Mouse (Mus musculus): Measurements from ENCODE around the gene 4930402H24Rik. TPM values are rescaled to one million over a fixed set of nuclear protein-coding genes. Genes with fewer than 3 reads are reported as not detected.

4930402H24Rik gene
- total and polyA plus RNA-seq, 3 experiments: 3.4 to 16.7 (median 11.8) TPM

DNA sequence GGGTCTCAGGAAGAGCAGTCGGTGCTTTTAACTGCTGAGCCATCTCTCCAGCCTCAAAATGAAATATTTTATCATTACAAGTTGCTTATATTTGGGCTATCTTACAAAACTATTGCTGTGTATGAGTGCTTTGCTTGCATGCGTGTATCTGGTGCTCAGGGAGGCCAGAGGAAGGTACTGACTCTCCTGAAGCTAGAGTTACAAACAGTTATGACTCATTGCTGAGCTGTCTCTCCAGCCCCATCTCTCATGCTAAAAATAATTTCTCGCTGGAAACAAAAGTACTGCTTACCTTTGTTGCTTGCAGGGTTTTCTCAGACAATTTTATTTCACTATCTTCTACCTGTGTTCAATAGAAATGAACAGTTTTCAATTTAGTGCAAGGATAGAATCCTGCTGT, 140.8 kb downstream of the 4930402H24Rik start:
- peaks cover 3% of the 10 kb centered on the region for H3K36me3 ChIP-seq (replicated peaks)
- H3K27me3 ChIP-seq (ENCODE audit: insufficient read depth, low read length): no peaks in the 10 kb centered on the region
- H3K4me1 ChIP-seq (ENCODE audit: insufficient read depth, low read depth, low read length): no peaks in the 10 kb centered on the region
- no peak for ATAC-seq (ENCODE audit: extremely low read depth, insufficient number of reproducible peaks, low FRiP score, poor library complexity, severe bottlenecking)
- no peaks in the 10 kb centered on the region for H3K9me3 ChIP-seq (replicated peaks)
- no peak for TF ChIP-seq GATA2 (IDR thresholded peaks at IDR 0.05; ENCODE audit: borderline replicate concordance, low read depth, low read length)
- no peak for TF ChIP-seq TAL1 (conservative IDR thresholded peaks at IDR 0.05; ENCODE audit: low read depth, low read length)
- TF ChIP-seq POLR2AphosphoS5 (IDR thresholded peaks at IDR 0.05; ENCODE audit: insufficient replicate concordance, low read depth, low read length): no peak
- no peak for TF ChIP-seq GATA1 (IDR thresholded peaks at IDR 0.05; ENCODE audit: borderline replicate concordance, low read length)
- TF ChIP-seq CTCF (IDR thresholded peaks at IDR 0.05; ENCODE audit: low read depth, low read length): no peak
- DNase-seq (ENCODE audit: low spot score): no peak
- no peak overlapping the region for H3K4me3 ChIP-seq (ENCODE audit: low read depth, low read length)

DNA sequence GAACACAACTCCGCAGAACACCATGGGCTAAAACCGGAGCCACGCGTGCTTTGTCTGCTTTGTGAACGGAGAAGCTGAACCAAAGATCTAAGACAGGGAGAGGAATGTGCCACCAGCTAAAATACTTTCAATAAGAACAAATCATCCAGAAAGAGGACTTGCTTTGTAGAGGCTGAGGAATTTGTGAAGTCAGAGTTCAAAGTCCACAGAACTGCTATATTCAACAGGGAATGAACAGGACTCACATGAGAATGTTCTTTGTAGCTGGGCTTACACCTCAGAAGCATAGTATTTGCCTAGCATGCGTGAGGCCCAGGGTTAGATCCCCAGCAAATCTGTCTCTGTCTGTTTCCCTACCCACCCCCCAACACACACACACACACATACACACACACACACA, 145.3 kb downstream of the 4930402H24Rik start:
- ATAC-seq (ENCODE audit: extremely low read depth, insufficient number of reproducible peaks, low FRiP score, poor library complexity, severe bottlenecking) (no peak), DNase-seq (ENCODE audit: low spot score) (no peak)
- no peaks in the 10 kb centered on the region for H3K4me1 ChIP-seq (ENCODE audit: insufficient read depth, low read depth, low read length)
- no peaks in the 10 kb centered on the region for H3K9me3 ChIP-seq (replicated peaks)
- no peaks in the 10 kb centered on the region for H3K36me3 ChIP-seq (replicated peaks)
- TF ChIP-seq GATA2 (IDR thresholded peaks at IDR 0.05; ENCODE audit: borderline replicate concordance, low read depth, low read length): no peak
- TF ChIP-seq CTCF (IDR thresholded peaks at IDR 0.05; ENCODE audit: low read depth, low read length): no peak
- TF ChIP-seq POLR2AphosphoS5 (IDR thresholded peaks at IDR 0.05; ENCODE audit: insufficient replicate concordance, low read depth, low read length): no peak
- TF ChIP-seq GATA1 (IDR thresholded peaks at IDR 0.05; ENCODE audit: borderline replicate concordance, low read length): no peak
- no peak for TF ChIP-seq TAL1 (conservative IDR thresholded peaks at IDR 0.05; ENCODE audit: low read depth, low read length)
- no peaks in the 10 kb centered on the region for H3K27me3 ChIP-seq (ENCODE audit: insufficient read depth, low read length)
- H3K4me3 ChIP-seq (ENCODE audit: low read depth, low read length): no peak overlapping the region

DNA sequence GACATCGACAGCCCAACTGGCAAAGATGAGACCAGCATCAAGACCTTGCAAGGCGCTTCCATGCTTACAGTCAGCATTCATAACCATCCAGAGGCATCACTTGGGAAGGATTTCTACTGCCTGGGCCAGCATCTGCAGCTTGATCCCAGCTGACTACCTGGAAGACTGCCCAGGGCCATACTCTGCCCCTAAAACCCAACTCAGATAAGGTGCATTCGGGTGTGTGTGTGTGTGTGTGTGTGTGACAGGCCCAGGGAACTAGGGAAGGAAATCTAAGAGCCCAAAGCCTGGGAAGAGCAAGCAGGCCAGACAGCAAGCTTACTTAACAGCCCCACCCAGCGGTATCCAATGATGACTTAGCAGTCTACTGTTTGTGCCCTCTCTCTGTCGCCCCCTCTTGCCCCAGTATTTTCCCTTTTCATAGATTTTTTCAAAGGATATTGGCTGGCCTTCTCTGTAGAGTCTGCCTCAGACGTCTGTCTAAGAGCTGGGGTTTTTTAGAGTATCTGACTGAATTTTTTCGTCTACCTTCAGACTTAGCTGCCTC, 151.1 kb downstream of the 4930402H24Rik start:
- no peak for ATAC-seq (ENCODE audit: extremely low read depth, insufficient number of reproducible peaks, low FRiP score, poor library complexity, severe bottlenecking)
- no peaks in the 10 kb centered on the region for H3K9me3 ChIP-seq (replicated peaks)
- H3K27me3 ChIP-seq (ENCODE audit: insufficient read depth, low read length): no peaks in the 10 kb centered on the region
- 0 out of 2 replicates have a peak, but pooled peaks cover 2% of the 10 kb centered on the region for H3K4me1 ChIP-seq (ENCODE audit: insufficient read depth, low read depth, low read length)
- TF ChIP-seq GATA2 (IDR thresholded peaks at IDR 0.05; ENCODE audit: borderline replicate concordance, low read depth, low read length) (no peak), TAL1 (conservative IDR thresholded peaks at IDR 0.05; ENCODE audit: low read depth, low read length) (no peak), GATA1 (IDR thresholded peaks at IDR 0.05; ENCODE audit: borderline replicate concordance, low read length) (no peak), CTCF (IDR thresholded peaks at IDR 0.05; ENCODE audit: low read depth, low read length) (no peak), POLR2AphosphoS5 (IDR thresholded peaks at IDR 0.05; ENCODE audit: insufficient replicate concordance, low read depth, low read length) (no peak)
- no peak overlapping the region for H3K4me3 ChIP-seq (ENCODE audit: low read depth, low read length)
- no peaks in the 10 kb centered on the region for H3K36me3 ChIP-seq (replicated peaks)
- DNase-seq (ENCODE audit: low spot score): no peak

DNA sequence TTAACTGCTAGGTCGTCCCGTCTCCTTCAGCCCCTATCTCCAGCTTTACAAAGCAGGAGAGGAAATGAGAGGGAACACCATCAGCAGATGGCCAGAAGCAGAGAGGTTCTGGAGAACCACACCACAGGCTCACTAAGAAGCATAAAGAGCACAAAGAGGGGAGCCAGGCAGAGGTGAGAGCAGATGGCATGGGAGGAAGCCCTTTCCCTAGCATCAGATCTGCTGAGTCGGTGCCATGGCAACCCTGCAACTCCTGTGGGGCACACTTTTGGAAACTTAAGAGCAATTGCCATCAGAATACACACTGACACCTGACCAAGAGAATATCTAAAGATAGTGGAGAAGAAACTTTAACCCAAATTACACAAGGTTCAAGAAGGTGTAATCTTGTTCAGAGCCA, 151.6 kb downstream of the 4930402H24Rik start:
- DNase-seq (ENCODE audit: low spot score): no peak
- no peak for TF ChIP-seq TAL1 (conservative IDR thresholded peaks at IDR 0.05; ENCODE audit: low read depth, low read length)
- no peak for TF ChIP-seq GATA2 (IDR thresholded peaks at IDR 0.05; ENCODE audit: borderline replicate concordance, low read depth, low read length)
- H3K4me3 ChIP-seq (ENCODE audit: low read depth, low read length): no peak overlapping the region
- no peak for ATAC-seq (ENCODE audit: extremely low read depth, insufficient number of reproducible peaks, low FRiP score, poor library complexity, severe bottlenecking)
- no peaks in the 10 kb centered on the region for H3K9me3 ChIP-seq (replicated peaks)
- H3K4me1 ChIP-seq (ENCODE audit: insufficient read depth, low read depth, low read length): 0 out of 2 replicates have a peak, but pooled peaks cover 2% of the 10 kb centered on the region
- H3K36me3 ChIP-seq (replicated peaks): no peaks in the 10 kb centered on the region
- H3K27me3 ChIP-seq (ENCODE audit: insufficient read depth, low read length): no peaks in the 10 kb centered on the region

DNA sequence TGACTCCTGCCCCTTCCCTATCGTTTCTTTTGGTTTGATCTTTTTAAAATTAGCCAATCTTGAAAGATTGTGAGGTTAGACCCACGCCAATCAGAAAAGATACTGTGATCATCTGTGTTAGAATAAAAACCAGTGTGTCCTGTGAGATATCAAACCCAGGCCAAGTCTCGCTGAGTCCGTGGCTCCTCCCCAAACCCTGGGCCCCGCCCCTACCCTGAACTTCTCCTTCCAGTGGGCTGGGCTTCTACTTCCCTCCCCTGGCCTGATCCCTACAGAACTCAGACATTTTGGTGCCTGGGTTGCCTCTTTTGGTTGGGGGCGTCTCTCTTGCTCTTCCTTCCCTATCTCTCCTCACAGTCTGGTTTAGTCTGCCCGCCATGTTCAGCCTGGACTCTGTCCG, 155.8 kb downstream of the 4930402H24Rik start:
- DNase-seq (ENCODE audit: low spot score): peak; percentile 24

DNA sequence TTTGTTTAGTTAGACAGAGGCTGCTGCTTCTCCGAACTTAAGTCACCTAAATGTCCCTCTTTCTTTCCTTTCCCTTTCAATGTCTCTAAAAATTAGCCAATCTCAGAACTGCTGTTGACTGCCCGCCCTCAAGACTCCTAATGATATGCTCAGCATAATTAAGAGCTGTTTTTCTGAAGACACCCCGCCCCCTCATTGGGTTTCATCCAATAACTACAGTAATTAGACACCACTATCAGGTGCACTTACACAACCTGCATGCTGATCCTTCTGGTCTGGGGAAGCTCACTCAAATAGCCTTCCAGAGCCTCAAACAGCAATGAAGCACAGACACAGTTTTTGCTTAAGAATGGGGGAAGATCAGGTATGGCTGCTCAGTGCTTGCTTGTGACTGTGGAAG, 156.5 kb downstream of the 4930402H24Rik start:
- ATAC-seq (ENCODE audit: extremely low read depth, insufficient number of reproducible peaks, low FRiP score, poor library complexity, severe bottlenecking) (no peak), DNase-seq (ENCODE audit: low spot score) (no peak)
- Histone ChIP-seq H3K36me3 (replicated peaks) (peaks cover 10% of the 10 kb centered on the region), H3K4me3 (ENCODE audit: low read depth, low read length) (no peak overlapping the region), H3K9me3 (replicated peaks) (no peaks in the 10 kb centered on the region), H3K27me3 (ENCODE audit: insufficient read depth, low read length) (no peaks in the 10 kb centered on the region), H3K4me1 (ENCODE audit: insufficient read depth, low read depth, low read length) (0 out of 2 replicates have a peak, but pooled peaks cover 2% of the 10 kb centered on the region)
- no peak for TF ChIP-seq TAL1 (conservative IDR thresholded peaks at IDR 0.05; ENCODE audit: low read depth, low read length)
- no peak for TF ChIP-seq POLR2AphosphoS5 (IDR thresholded peaks at IDR 0.05; ENCODE audit: insufficient replicate concordance, low read depth, low read length)
- TF ChIP-seq GATA1 (IDR thresholded peaks at IDR 0.05; ENCODE audit: borderline replicate concordance, low read length): no peak
- TF ChIP-seq GATA2 (IDR thresholded peaks at IDR 0.05; ENCODE audit: borderline replicate concordance, low read depth, low read length): no peak
- no peak for TF ChIP-seq CTCF (IDR thresholded peaks at IDR 0.05; ENCODE audit: low read depth, low read length)

More for the DNA sequence above, 155.8 kb downstream of the 4930402H24Rik start:
- ATAC-seq (ENCODE audit: extremely low read depth, insufficient number of reproducible peaks, low FRiP score, poor library complexity, severe bottlenecking): no peak
- Histone ChIP-seq H3K27me3 (ENCODE audit: insufficient read depth, low read length) (no peaks in the 10 kb centered on the region), H3K36me3 (replicated peaks) (peaks cover 10% of the 10 kb centered on the region), H3K4me1 (ENCODE audit: insufficient read depth, low read depth, low read length) (0 out of 2 replicates have a peak, but pooled peaks cover 2% of the 10 kb centered on the region), H3K4me3 (ENCODE audit: low read depth, low read length) (no peak overlapping the region), H3K9me3 (replicated peaks) (no peaks in the 10 kb centered on the region)
- no peak for TF ChIP-seq GATA1 (IDR thresholded peaks at IDR 0.05; ENCODE audit: borderline replicate concordance, low read length)
- no peak for TF ChIP-seq CTCF (IDR thresholded peaks at IDR 0.05; ENCODE audit: low read depth, low read length)
- TF ChIP-seq GATA2 (IDR thresholded peaks at IDR 0.05; ENCODE audit: borderline replicate concordance, low read depth, low read length): no peak
- no peak for TF ChIP-seq POLR2AphosphoS5 (IDR thresholded peaks at IDR 0.05; ENCODE audit: insufficient replicate concordance, low read depth, low read length)
- TF ChIP-seq TAL1 (conservative IDR thresholded peaks at IDR 0.05; ENCODE audit: low read depth, low read length): no peak
